Mouse (Mus musculus): ENCODE results near the gene Smu1. TPM values are rescaled to one million over a fixed set of nuclear protein-coding genes. Genes with fewer than 3 reads are reported as not detected.
A peak's percentile ranks its signal among the peaks of the same experiment; 100 is the strongest.
"Not testable (repeated sequence)": the region's sequence is repeated elsewhere in the genome, so short reads cannot be mapped to it uniquely, and the experiment has no call there.

The Smu1 gene
- 10 to 100 TPM; 28.1 to 31.6 TPM for total RNA-seq (2021)
- long read RNA-seq, experiment 1, transcript Smu1-201 (12 exons, 2,418 nt), result major isoform, 149 of 152 reads
- long read RNA-seq, experiment 1, partial matches to known transcripts, result 1 of 152 reads
- long read RNA-seq, experiment 1, other reads (novel, unspliced or antisense), result 2 of 152 reads
- long read RNA-seq, experiment 2, transcript Smu1-201 (12 exons, 2,418 nt), result major isoform, 89 of 93 reads
- long read RNA-seq, experiment 2, partial matches to known transcripts, result 3 of 93 reads
- long read RNA-seq, experiment 2, other reads (novel, unspliced or antisense), result 1 of 93 reads

GRCm38 (mm10) chr4:40757780-40758420, at the start of gene Smu1:
Gene Smu1 (minus strand): TSS chr4:40757923.
- DNase-seq, result peak; percentile 96 to 99
- intact Hi-C loops (cut with DNase I), result no loop called here

DNA sequence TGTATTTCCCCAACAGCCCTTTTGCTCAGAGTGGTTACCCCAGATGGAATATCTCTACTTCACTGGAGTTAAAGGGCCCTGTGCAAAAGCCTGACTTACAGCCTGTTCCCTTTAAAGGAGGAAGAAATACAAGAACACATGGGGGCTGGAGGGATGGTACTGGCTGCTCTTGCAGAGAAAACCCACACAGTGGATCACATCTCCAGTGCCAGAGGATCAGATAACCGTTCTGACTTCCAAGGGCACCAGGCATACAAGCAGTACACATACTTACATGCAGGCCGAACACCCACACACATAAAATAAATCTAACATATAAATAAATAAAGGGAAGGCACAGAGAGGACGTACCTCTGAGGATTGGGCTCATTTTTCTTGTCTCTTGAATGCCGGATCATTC, 49.7 kb upstream of the Smu1 start:
- intact Hi-C loops (cut with DNase I), result no loop called here

DNA sequence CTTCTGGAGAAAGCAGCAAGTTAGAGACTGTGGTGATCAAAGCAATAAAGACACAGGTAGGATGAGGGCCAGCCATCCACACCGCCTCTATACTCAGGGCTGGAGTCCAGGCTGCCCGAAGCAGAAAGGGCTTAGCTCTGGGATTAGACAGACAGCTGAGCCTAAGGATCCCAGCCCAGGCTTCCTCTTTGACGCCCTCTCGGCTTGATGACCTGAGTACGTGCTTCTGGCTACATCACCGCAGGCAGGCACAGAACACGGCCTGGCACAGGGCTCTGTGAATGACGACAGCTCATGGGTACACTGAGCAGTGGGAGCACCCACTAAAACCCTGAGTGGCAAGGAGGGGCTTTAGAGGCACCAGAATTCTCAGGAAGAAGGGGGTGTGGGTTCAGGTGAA, 47.7 kb upstream of the Smu1 start:
- intact Hi-C loops (cut with DNase I), result no loop called here
- DNase-seq, result no peak

More for the DNA sequence above, 49.7 kb upstream of the Smu1 start:
- DNase-seq, result no peak

GRCm38 (mm10) chr4:40802787-40803186, 45.1 kb upstream of the Smu1 start:
- no peak for DNase-seq
- intact Hi-C loops (cut with DNase I), result no loop called here

DNA sequence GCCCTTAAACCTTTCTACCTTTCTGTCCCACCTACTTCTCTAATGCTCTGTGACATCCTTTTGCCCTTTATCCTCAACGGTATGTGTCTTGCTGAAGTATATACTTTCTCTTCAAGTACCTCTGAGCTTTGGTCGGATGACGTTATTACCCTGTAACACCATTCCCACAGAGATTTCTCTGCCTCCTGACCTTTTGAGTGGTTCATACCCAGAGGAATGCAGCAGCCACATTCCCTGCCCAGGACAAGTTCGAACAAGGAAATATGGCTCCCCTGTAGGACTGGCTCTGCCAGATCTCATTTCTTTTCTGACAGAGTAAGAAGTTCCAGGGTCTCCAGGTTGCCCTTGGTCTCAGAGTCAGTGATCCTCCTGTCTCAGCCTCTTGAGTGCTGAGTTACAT, 44.2 kb upstream of the Smu1 start:
- intact Hi-C loops (cut with DNase I), result no loop called here
- no peak for DNase-seq

DNA sequence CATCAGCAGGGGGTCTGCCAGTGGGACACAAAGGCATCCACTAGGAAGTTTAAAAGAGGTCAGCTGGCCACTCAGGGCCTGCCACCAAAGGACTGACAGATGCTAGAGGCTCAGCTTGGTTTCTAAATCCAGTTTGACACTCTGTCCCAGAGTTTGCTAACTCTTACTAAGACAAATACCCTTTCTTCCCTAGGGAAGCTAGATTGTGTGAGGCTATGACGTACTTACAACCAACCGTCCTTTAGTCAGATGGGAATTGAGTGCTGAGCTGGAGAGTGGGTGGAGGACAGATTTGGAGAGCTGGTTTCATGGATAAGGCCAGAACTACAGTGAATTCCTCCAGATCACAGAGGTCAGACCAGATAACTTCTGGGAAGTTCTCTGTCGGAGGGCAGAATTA, 43.1 kb upstream of the Smu1 start:
- intact Hi-C loops (cut with DNase I), result no loop called here
- no peak for DNase-seq

DNA sequence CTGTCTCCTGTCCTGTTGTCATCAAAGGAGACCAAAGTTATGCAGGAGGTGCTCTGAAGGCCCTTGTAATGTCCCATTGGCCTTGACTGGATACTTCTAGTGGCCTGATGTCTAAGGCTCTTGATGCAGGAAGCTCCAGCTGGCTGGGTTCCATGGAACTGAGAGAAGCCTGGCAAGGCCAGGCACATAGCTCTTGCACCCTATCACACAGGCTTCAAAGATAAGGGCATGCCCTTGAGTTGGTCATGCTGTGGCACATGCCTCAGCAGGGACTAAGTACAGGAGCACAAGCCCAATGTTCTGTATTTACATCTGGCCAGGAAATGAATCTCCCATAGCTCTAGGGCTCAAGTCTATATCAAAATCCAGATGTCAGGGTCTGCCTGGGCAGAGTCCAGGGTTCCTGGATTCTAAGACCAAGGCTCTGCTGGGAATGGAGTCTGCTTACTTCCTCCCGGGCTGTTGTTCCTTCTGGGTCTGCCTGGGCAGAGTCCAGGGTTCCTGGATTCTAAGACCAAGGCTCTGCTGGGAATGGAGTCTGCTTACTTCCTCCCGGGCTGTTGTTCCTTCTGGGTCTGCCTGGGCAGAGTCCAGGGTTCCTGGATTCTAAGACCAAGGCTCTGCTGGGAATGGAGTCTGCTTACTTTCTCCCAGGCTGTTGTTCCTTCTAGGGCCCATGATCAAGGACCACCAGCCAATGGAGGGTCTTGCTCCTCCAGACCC, 41.3 kb upstream of the Smu1 start:
- peak; percentile 73 to 87 for DNase-seq

GRCm38 (mm10) chr4:40795761-40796160, 38.0 kb upstream of the Smu1 start:
- no peak for DNase-seq
- intact Hi-C loops (cut with DNase I), result no loop called here

More for the DNA sequence above, 41.3 kb upstream of the Smu1 start:
- intact Hi-C loops (cut with DNase I), result not testable (repeated sequence)

- DNase-seq, result no peak
- intact Hi-C loops (cut with DNase I), result no loop called here
Measured at GRCm38 (mm10) chr4:40794320-40794719, 36.6 kb upstream of the Smu1 start.

- intact Hi-C loops (cut with DNase I), result no loop called here
- DNase-seq, result no peak
Measured at GRCm38 (mm10) chr4:40791176-40791575, 33.5 kb upstream of the Smu1 start.

GRCm38 (mm10) chr4:40786578-40786977, 28.9 kb upstream of the Smu1 start:
- no peak for DNase-seq
- intact Hi-C loops (cut with DNase I), result no loop called here

GRCm38 (mm10) chr4:40785620-40786166, 28.0 kb upstream of the Smu1 start:
- intact Hi-C loops (cut with DNase I), result no loop called here
- DNase-seq, result no peak

DNA sequence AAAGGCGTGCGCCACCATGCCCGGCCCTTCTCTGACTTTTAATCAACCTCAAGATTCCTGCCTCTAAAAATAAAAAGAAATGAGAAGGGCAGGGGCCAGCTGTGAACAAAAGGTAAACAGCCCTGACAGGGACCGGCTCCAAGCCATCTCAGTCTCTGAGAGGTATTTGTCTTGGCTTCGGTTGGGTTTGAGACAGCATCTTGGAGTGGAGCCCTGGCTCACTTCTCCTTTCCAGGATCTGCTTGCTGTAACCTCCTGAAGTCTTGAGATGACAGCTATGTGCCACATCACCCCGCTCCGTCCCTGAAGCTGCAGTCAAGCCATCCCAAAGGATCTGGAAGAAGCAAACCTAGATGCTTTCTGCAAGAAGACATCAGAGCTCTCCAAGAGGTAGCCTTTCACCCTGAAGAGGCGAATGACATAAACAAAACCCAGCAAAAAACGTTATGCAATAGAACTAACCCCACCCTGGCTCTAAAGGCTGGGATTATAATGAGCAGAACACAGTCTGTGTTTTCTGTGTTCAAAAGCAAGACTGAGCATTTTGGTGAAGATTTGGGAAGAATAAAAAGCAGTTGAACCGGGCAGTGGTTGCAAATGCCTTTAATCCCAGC, 26.9 kb upstream of the Smu1 start:
- intact Hi-C loops (cut with DNase I), result no loop called here
- DNase-seq, result peak; percentile 68 to 73

DNA sequence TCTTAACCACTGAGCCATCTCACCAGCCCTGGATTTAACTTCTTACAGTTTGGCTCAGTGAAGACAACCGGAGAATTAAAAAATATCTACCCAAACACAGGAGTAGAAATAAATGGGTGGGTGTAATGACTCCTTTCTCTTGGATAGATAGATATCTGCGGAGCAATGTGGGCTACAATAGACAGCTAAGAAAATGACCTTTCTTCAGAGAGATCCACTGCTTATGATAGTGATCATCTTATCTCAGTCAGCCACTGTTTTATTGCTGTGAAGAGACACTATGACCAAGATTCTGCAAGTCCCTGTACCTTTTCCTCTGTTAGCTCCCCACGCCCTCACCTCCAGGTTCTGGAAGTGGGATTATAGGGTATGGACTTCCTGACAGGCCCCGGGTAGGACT, 25.3 kb upstream of the Smu1 start:
- intact Hi-C loops (cut with DNase I), result no loop called here
- no peak for DNase-seq

- intact Hi-C loops (cut with DNase I), result no loop called here
- DNase-seq, result no peak
Measured at GRCm38 (mm10) chr4:40781797-40782495, 24.2 kb upstream of the Smu1 start.

- intact Hi-C loops (cut with DNase I), result no loop called here
- DNase-seq, result peak; percentile 41 to 42
Measured at GRCm38 (mm10) chr4:40781143-40781542, 23.4 kb upstream of the Smu1 start.

- intact Hi-C loops (cut with DNase I), result loop anchor here (5.0 to 10.0 kb wide), 2 partner anchors 39 to 336 kb away; no protein-coding TSS in a partner anchor
- peak in 1 of 2 experiments; percentile 24 for DNase-seq
Measured at GRCm38 (mm10) chr4:40778656-40779055, 20.9 kb upstream of the Smu1 start.

- intact Hi-C loops (cut with DNase I), result loop anchor here (5.0 to 10.0 kb wide), 2 partner anchors 40 to 338 kb away; no protein-coding TSS in a partner anchor
- no peak for DNase-seq
Measured at GRCm38 (mm10) chr4:40777116-40777515, 19.4 kb upstream of the Smu1 start.

DNA sequence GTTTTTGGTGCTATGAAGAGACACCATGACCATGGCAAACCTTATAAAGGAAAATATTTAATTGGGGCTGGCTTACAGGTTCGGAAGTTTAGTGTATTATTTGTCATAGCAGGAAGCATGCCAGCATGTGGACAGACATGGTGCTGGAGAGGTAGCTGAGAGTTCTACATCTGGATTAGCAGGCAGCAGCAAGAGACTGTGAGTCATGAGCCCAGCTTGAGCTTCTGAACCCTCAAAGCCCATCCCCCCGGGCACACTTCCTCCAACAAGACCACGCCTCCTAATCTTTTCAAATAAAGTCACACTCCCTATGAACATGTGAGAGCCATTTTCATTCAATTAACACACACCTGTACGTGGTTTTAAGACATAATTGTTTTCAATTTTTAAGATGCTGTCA, 18.7 kb upstream of the Smu1 start:
- intact Hi-C loops (cut with DNase I), result loop anchor here (5.0 to 10.0 kb wide), 2 partner anchors 41 to 338 kb away; no protein-coding TSS in a partner anchor
- DNase-seq, result no peak
